Mouse (Mus musculus) small intestine, adult 2 months (tissue): ENCODE measurements around the gene Lmtk2.

Source experiments
- CTCF ChIP-seq: fragments of 200-500 bp; IDR thresholded peaks from 2 replicates; pipeline ENCODE4 v1.5.1; 2012; ENCODE audit warnings: low read depth, mild to moderate bottlenecking, control low read depth, inconsistent platforms, low read length, moderate library complexity, mixed read lengths; ENCODE audit not compliant: insufficient replicate concordance, insufficient read length; ENCODE audit errors: extremely low read depth
- POLR2A ChIP-seq: fragments of 200-500 bp; IDR thresholded peaks from 2 replicates; pipeline ENCODE4 v1.6.1; 2012; ENCODE audit warnings: low read depth, mild to moderate bottlenecking, control low read depth, inconsistent platforms, low read length, moderate library complexity

DNA sequence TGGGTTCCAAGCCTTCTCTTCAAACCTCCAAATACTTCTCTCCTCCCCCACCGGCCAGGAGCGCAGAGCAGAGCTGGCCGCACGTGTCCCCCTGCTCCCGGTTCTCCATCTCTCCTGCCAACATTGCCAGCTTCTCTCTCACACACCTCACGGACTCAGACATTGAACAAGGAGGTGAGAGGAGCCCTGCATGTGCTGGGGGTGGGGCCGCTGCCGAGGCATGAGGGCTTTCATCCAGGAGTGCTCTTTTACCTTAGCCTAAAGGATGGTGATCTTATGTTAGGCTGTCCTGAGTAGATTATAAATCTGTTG, 83.0 kb downstream of the Lmtk2 start:
- TF ChIP-seq POLR2A: no peak
- no peak for TF ChIP-seq CTCF
